Mouse (Mus musculus) heart, embryonic 16.5 days (tissue): ENCODE results near the gene Snd1. TPM values are rescaled to one million over a fixed set of nuclear protein-coding genes. Genes with fewer than 3 reads are reported as not detected.

Source experiments
- ATAC-seq: fragments of 200-750 bp; cut with Nextera tagmentation; replicated peaks from 2 replicates; pipeline ENCODE4 v1.8.0; 2017; ENCODE audit warnings: moderate number of reproducible peaks; ENCODE audit not compliant: insufficient read depth, low FRiP score; ENCODE audit errors: extremely low read depth
- H3K27ac ChIP-seq: fragments of 300-500 bp; sonication (generic); 2 replicates; pipeline ENCODE4 v1.5.1; 2014; ENCODE audit warnings: mild to moderate bottlenecking, low read length, control low read depth, moderate library complexity
- H3K27me3 ChIP-seq: fragments of 300-500 bp; sonication (generic); 2 replicates; pipeline ENCODE4 v1.6.1; 2014; ENCODE audit warnings: low read length, mixed read lengths; ENCODE audit not compliant: control insufficient read depth, insufficient read depth
- H3K36me3 ChIP-seq: fragments of 300-500 bp; sonication (generic); 2 replicates; pipeline ENCODE4 v1.6.1; 2014; ENCODE audit not compliant: control insufficient read depth, insufficient read depth
- H3K4me1 ChIP-seq: fragments of 300-500 bp; sonication (generic); 2 replicates; pipeline ENCODE4 v1.6.1; 2014; ENCODE audit warnings: low read length, mixed read lengths; ENCODE audit not compliant: control insufficient read depth, insufficient read depth
- H3K4me2 ChIP-seq: fragments of 300-500 bp; sonication (generic); 2 replicates; pipeline ENCODE4 v1.6.1; 2014; ENCODE audit warnings: low read depth, mild to moderate bottlenecking, control low read depth, low read length
- H3K4me3 ChIP-seq: fragments of 300-500 bp; sonication (generic); 2 replicates; pipeline ENCODE4 v1.5.1; 2014; ENCODE audit warnings: mild to moderate bottlenecking, control low read depth, low read length
- H3K9ac ChIP-seq: fragments of 300-500 bp; sonication (generic); 2 replicates; pipeline ENCODE4 v1.6.1; 2014; ENCODE audit warnings: low read length, control low read depth
- H3K9me3 ChIP-seq: fragments of 300-500 bp; sonication (generic); replicated peaks from 2 replicates; pipeline ENCODE4 v1.6.1; 2016; ENCODE audit warnings: low read length; ENCODE audit not compliant: control insufficient read depth
- WGBS: fragments of 180-500 bp; shearing (Covaris S2); extraction: QIAGEN DNeasy Blood & Tissue Kit; methylation state at CpG from one replicate; pipeline ENCODE4 v1.1.7; 2014; 5-methylcytosine and 5-hydroxymethylcytosine counted together
- polyA plus RNA-seq: library from polyadenylated mRNA; unstranded; fragments of >200 nt; fragmentation: Nextera tagmentation; extraction: Ambion mirVana; gene quantifications from 2 replicates; pipeline ENCODE4 v1.2.1, GENCODE M21; 2015

Snd1 gene
- polyA plus RNA-seq, 1 experiment from 2014 or later = 81.8 TPM

DNA sequence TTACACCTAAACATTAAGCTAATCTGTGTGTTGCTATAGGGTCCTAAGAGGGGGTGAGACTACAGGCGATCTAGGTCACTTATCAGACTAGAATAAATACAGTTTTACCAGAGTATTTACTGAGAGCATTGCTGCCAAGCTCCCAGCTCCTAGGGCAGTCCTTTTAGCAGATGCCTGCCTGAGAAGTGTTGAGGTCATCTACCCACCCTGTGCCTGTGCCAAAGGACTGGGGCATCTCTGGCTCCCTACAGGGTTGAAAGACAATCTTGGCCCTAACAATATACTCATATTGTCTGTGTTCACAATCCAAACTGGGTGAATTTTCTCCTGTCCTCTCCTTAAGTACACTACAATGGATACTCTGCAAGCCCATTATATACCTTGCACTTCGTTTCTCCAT, 340.0 kb downstream of the Snd1 start:
- no peak for ATAC-seq
- Histone ChIP-seq H3K9me3 (no peaks in the 10 kb centered on the region), H3K4me3 (no peak overlapping the region), H3K36me3 (no peaks in the 10 kb centered on the region), H3K27me3 (no peaks in the 10 kb centered on the region), H3K9ac (no peak overlapping the region), H3K27ac (no peak overlapping the region), H3K4me1 (peaks cover 27% of the 10 kb centered on the region), H3K4me2 (no peak overlapping the region)
- 73% methylated on average over 2 of the region's 2 CpGs for WGBS

DNA sequence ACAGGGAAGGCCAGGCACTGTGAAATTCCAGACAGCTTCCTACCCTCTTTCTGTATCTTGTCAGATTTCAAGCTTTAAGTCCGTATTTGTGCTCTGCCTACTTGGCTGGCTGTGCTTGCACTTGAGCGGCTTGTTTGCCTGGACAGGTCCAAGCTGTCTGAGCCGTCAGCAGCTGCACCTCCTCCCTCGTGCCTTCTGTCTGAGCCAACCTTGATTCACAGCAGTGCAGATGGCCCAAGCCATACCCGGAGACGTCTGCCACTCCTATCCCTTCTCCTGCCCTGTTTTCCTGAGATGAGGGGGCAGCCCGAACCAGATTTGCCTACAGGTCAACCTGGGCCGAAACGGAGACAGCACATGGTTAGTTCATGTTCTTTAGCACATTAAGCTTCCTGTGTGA, 342.1 kb downstream of the Snd1 start:
- H3K27ac ChIP-seq = no peak overlapping the region
- 43% methylated on average over 9 of the region's 9 CpGs for WGBS
- no peaks in the 10 kb centered on the region for H3K36me3 ChIP-seq
- H3K27me3 ChIP-seq = no peaks in the 10 kb centered on the region
- H3K4me3 ChIP-seq = no peak overlapping the region
- H3K9me3 ChIP-seq = no peaks in the 10 kb centered on the region
- H3K4me1 ChIP-seq = peaks cover 15% of the 10 kb centered on the region
- no peak overlapping the region for H3K9ac ChIP-seq
- H3K4me2 ChIP-seq = no peak overlapping the region
- ATAC-seq = no peak; the same call in 1 of the 2 replicates

GRCm38 (mm10) chr6:28819509-28820358, 344.8 kb downstream of the Snd1 start:
- Histone ChIP-seq H3K9me3 (no peaks in the 10 kb centered on the region), H3K4me2 (no peak overlapping the region), H3K27ac (no peak overlapping the region), H3K36me3 (no peaks in the 10 kb centered on the region), H3K9ac (no peak overlapping the region), H3K27me3 (no peaks in the 10 kb centered on the region), H3K4me1 (0 out of 2 replicates have a peak, but pooled peaks cover 5% of the 10 kb centered on the region), H3K4me3 (no peak overlapping the region)
- 65% methylated on average over 13 of the region's 13 CpGs for WGBS
- no peak for ATAC-seq

DNA sequence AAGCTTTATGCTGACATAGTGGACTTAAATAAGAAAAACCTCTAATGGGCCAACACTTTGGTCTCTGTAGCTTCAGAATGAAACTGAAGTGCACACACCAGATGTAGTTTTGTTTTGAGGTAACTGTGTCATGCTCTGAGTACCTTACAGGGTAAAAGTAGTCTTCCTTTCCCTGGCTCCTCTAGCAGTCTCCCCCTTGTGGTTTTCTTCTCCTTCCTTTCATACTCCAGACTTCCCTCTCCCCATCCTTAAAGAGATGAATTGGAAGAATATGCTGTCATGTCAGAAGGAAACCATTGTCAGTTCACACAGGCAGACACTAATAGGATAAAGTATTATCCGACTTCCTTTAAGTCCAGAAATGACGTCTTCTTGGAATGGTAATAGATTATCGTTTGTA, 347.4 kb downstream of the Snd1 start:
- no peak for ATAC-seq
- Histone ChIP-seq H3K4me1 (no peaks in the 10 kb centered on the region), H3K9me3 (no peaks in the 10 kb centered on the region), H3K36me3 (no peaks in the 10 kb centered on the region), H3K9ac (no peak overlapping the region), H3K27ac (no peak overlapping the region), H3K27me3 (no peaks in the 10 kb centered on the region), H3K4me2 (no peak overlapping the region), H3K4me3 (no peak overlapping the region)
- WGBS = 76% methylated on average over 3 of the region's 3 CpGs

DNA sequence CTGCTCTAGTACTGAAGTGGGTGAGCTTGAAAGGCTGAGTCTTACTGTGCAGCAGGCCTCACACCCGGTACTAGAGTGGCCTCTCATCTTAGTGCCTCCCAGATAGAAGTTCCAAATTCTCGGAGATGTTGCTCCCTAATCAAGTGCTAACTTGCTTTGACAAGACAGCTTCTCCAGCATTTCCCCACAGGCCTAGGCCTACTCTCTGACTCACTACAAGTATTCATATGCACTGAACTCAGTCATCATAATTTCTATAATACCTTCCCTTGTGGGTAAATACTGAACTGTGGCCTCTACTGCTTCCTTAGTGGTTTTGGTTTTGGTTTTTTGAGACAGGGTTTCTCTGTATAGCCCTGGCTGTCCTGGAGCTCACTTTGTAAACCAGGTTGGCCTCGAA, 348.4 kb downstream of the Snd1 start:
- Histone ChIP-seq H3K36me3 (no peaks in the 10 kb centered on the region), H3K9me3 (no peaks in the 10 kb centered on the region), H3K4me3 (no peak overlapping the region), H3K4me2 (no peak overlapping the region), H3K27ac (no peak overlapping the region), H3K4me1 (no peaks in the 10 kb centered on the region), H3K9ac (no peak overlapping the region), H3K27me3 (no peaks in the 10 kb centered on the region)
- WGBS = 75% methylated on average over 3 of the region's 3 CpGs
- no peak for ATAC-seq

DNA sequence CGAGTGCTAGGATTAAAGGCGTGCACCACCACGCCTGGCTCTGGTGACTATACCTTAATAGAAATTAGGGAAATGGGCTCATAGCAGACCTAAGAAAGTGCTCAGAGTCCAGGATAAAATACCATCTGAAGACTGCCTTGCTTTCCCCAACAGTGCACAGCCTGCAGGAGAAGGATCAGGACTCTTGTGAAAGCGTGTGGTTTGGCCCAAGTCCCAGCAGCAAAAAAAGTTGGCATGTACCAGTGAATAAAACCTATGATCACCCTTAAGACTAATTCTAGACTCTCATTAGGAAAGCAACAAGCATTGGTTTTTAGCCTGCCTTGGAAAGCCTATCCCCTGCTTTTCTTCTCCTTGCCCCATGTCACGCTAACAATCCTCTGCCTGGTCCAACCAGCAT, 348.9 kb downstream of the Snd1 start:
- no peak overlapping the region for H3K9ac ChIP-seq
- ATAC-seq = no peak
- H3K4me3 ChIP-seq = no peak overlapping the region
- H3K27ac ChIP-seq = no peak overlapping the region
- H3K9me3 ChIP-seq = no peaks in the 10 kb centered on the region
- H3K27me3 ChIP-seq = no peaks in the 10 kb centered on the region
- no peaks in the 10 kb centered on the region for H3K36me3 ChIP-seq
- 86% methylated on average over 5 of the region's 5 CpGs for WGBS
- H3K4me2 ChIP-seq = no peak overlapping the region
- H3K4me1 ChIP-seq = no peaks in the 10 kb centered on the region

DNA sequence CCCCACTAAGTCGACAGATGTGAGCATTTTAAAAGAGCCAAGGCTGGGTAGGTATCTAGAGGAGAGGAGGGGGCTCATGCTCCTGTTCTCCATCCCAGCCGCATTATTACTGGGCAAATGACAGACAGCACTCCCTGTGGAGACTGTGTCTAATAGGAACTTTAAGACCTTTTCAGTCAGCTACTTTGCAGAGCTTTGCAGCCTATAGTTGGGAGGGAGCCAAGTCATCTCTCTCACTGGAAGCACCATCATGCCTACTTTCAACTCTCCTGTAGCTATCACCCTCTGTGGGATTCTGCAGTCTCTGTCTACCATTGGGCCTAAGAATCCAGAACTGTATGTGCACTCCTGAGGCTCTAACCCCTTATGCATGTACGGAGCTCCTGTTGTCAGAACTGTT, 351.0 kb downstream of the Snd1 start:
- H3K4me2 ChIP-seq = no peak overlapping the region

GRCm38 (mm10) chr6:28826689-28827389, 351.9 kb downstream of the Snd1 start:
- WGBS = 68% methylated on average over 9 of the region's 9 CpGs
- ATAC-seq = no peak
- H3K36me3 ChIP-seq = no peaks in the 10 kb centered on the region
- no peaks in the 10 kb centered on the region; the same call in 1 of the 2 replicates for H3K4me1 ChIP-seq
- no peak overlapping the region for H3K9ac ChIP-seq
- H3K27ac ChIP-seq = no peak overlapping the region
- H3K4me2 ChIP-seq = no peak overlapping the region
- H3K4me3 ChIP-seq = no peak overlapping the region
- no peaks in the 10 kb centered on the region for H3K9me3 ChIP-seq
- H3K27me3 ChIP-seq = peaks cover 14% of the 10 kb centered on the region

More for the DNA sequence above, 351.0 kb downstream of the Snd1 start:
- 77% methylated on average over 3 of the region's 3 CpGs for WGBS
- ATAC-seq = no peak
- Histone ChIP-seq H3K9me3 (no peaks in the 10 kb centered on the region), H3K4me1 (no peaks in the 10 kb centered on the region), H3K36me3 (no peaks in the 10 kb centered on the region), H3K9ac (no peak overlapping the region), H3K4me3 (no peak overlapping the region), H3K27me3 (peaks cover 7% of the 10 kb centered on the region), H3K27ac (no peak overlapping the region)

- Histone ChIP-seq H3K27me3 (peaks cover 14% of the 10 kb centered on the region), H3K4me1 (no peaks in the 10 kb centered on the region; the same call in 1 of the 2 replicates), H3K9me3 (no peaks in the 10 kb centered on the region), H3K36me3 (no peaks in the 10 kb centered on the region), H3K9ac (no peak overlapping the region), H3K4me3 (no peak overlapping the region), H3K27ac (no peak overlapping the region), H3K4me2 (no peak overlapping the region)
- ATAC-seq = no peak
- 63% methylated on average over 3 of the region's 3 CpGs for WGBS
Observed at GRCm38 (mm10) chr6:28827565-28827964, 352.6 kb downstream of the Snd1 start.
